8 mouse cellular contexts compared by ENCODE assay signal in genomic region chr1:80106269-80106668, GRCm38 (mm10).
DNase-seq lines count a peak whose midpoint lies in the region; ATAC-seq and TF ChIP-seq lines count a peak whose summit lies in the region.
"Had no signal": no experiment of that assay in that cellular context is flagged by ENCODE, and none has a peak within 500 bp of the region (broad histone marks: within the 10 kb centered on the region; RNA-seq: fewer than 3 reads in every experiment).

No protein-coding gene starts in this region.

- no peak for TF ChIP-seq POLR2A in limb, embryonic 14.5 days (IDR thresholded peaks at IDR 0.05; ENCODE audit: borderline replicate concordance, extremely low read depth, insufficient read depth, insufficient read length)

- H3K9me3 ChIP-seq in forebrain, embryonic 15.5 days: no peaks in the 10 kb centered on the region
- H3K9me3 ChIP-seq in limb, embryonic 14.5 days (ENCODE audit: control insufficient read depth, low read length): no peaks in the 10 kb centered on the region
- H3K9me3 ChIP-seq: neural tube, embryonic 13.5 days had no signal

- no peak overlapping the region for H3K4me3 ChIP-seq in forebrain, embryonic 15.5 days
- no peak overlapping the region for H3K4me3 ChIP-seq in limb, embryonic 14.5 days (replicated peaks; ENCODE audit: low read length)
- H3K4me3 ChIP-seq: neural tube, embryonic 13.5 days had no signal

- H3K9ac ChIP-seq in forebrain, embryonic 15.5 days (replicated peaks): no peak overlapping the region
- no peak overlapping the region for H3K9ac ChIP-seq in limb, embryonic 14.5 days (ENCODE audit: low read depth, low read length, severe bottlenecking)
- H3K9ac ChIP-seq: neural tube, embryonic 13.5 days had no signal

- no peaks in the 10 kb centered on the region for H3K36me3 ChIP-seq in forebrain, embryonic 15.5 days
- no peaks in the 10 kb centered on the region for H3K36me3 ChIP-seq in limb, embryonic 14.5 days (ENCODE audit: control insufficient read depth, insufficient read depth, low read length)
- H3K36me3 ChIP-seq: neural tube, embryonic 13.5 days had no signal

- no peak overlapping the region for H3K27ac ChIP-seq in forebrain, embryonic 15.5 days (replicated peaks)
- H3K27ac ChIP-seq in limb, embryonic 14.5 days (replicated peaks; ENCODE audit: low read depth, low read length): no peak overlapping the region
- H3K27ac ChIP-seq: neural tube, embryonic 13.5 days had no signal

- peak; percentile 32; the same call in 1 of the 2 replicates for ATAC-seq in forebrain, embryonic 15.5 days (replicated peaks)
- no peak for ATAC-seq in limb, embryonic 14.5 days (ENCODE audit: low FRiP score, low read depth)

- DNase-seq in kidney, adult 18-20 months: peak; percentile 6
- DNase-seq in kidney, adult 11 months: no peak
- peak; percentile 33 for DNase-seq in 3T3-L1 (ENCODE audit: low read depth, low spot score)
- peak; percentile 16 to 35 for DNase-seq in B cell, adult 2 months
- peak; percentile 69 for DNase-seq in limb, embryonic 14.5 days (ENCODE audit: low spot score)
- no peak for DNase-seq in frontal cortex, postnatal 25 days (ENCODE audit: low spot score in 2 of 2)

- H3K27me3 ChIP-seq in forebrain, embryonic 15.5 days: no peaks in the 10 kb centered on the region
- H3K27me3 ChIP-seq in limb, embryonic 14.5 days (ENCODE audit: control insufficient read depth, insufficient read depth, low read length): no peaks in the 10 kb centered on the region
- H3K27me3 ChIP-seq: neural tube, embryonic 13.5 days had no signal

- H3K4me2 ChIP-seq in forebrain, embryonic 15.5 days (replicated peaks): no peak overlapping the region
- no peak overlapping the region for H3K4me2 ChIP-seq in limb, embryonic 14.5 days (replicated peaks; ENCODE audit: low read depth, low read length, severe bottlenecking)
- H3K4me2 ChIP-seq: neural tube, embryonic 13.5 days had no signal

- no peaks in the 10 kb centered on the region for H3K4me1 ChIP-seq in forebrain, embryonic 15.5 days
- 0 out of 2 replicates have a peak, but pooled peaks cover 2% of the 10 kb centered on the region for H3K4me1 ChIP-seq in limb, embryonic 14.5 days (ENCODE audit: control insufficient read depth, insufficient read depth, low read length)
- H3K4me1 ChIP-seq: neural tube, embryonic 13.5 days had no signal

- 69% methylated on average over 2 of the region's 2 CpGs for WGBS in forebrain, embryonic 15.5 days
- 63% methylated on average over 2 of the region's 2 CpGs for WGBS in limb, embryonic 14.5 days

Comparison
In these comparisons a context has a peak if more than half of its experiments do, and no peak if none do; other contexts are left out.
1. DNase-seq: peak in kidney, adult 18-20 months (single experiment), 3T3-L1 (single experiment), B cell, adult 2 months (2 of 2) and limb, embryonic 14.5 days (single experiment); none in kidney, adult 11 months (single experiment) and frontal cortex, postnatal 25 days (0 of 2).